ENCODE assay signal across 20 mouse cellular contexts in the genomic region with DNA sequence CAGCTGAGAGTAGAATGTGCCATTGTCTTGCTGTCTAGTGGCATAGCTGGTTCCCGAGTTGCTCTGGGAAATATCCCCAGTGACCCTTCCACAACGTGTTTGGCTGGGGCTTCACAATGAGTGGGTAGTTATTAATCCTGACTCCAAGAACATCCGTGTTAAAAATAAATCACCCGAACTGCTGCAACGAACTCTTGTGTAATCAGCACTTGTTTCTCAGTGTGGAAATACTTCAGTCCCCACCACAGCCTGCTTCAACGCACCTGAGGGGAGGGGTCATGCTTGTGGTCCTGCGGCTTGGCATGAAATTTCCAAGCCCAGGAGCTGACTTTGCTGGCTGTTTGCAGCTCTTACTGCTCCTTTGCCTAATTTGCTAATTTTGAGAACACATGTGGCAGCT. TPM values are rescaled to one million over a fixed set of nuclear protein-coding genes. Genes with fewer than 3 reads are reported as not detected.
DNase-seq lines count a peak whose midpoint lies in the region; ATAC-seq lines count a peak whose summit lies in the region.
"Had no signal": no experiment of that assay in that cellular context is flagged by ENCODE, and none has a peak within 500 bp of the region (broad histone marks: within the 10 kb centered on the region; RNA-seq: fewer than 3 reads in every experiment).

No protein-coding gene starts in this region.

- DNase-seq in lung, adult 18-20 months: peak; percentile 39 to 66
- DNase-seq in lung, postnatal 10 days: no peak
- peak; percentile 19 for DNase-seq in gonadal fat pad, adult 2 months (ENCODE audit: low read depth)
- DNase-seq in lung, postnatal 14 days: peak; percentile 12
- no peak for DNase-seq in heart, adult 18-20 months
- DNase-seq: adrenal gland, adult 2 months; adrenal gland, postnatal 14 days; cerebellum, adult 11 months; cerebellum, adult 2 months; cerebellum, adult 9-11 months; cerebellum, postnatal 25 days; gastrocnemius, postnatal 25 days; heart, postnatal 36 days had no signal

- no peak for ATAC-seq in inflammation-experienced regulatory T-cells, adult 6 months
- ATAC-seq: CD4-positive, CD25-positive, alpha-beta regulatory T cell, adult 4 months; forebrain, embryonic 15.5 days; hindbrain, embryonic 16.5 days had no signal

RNA-seq across cellular contexts. Expression of gene Shank2, which starts 35.1 kb away (rescaled TPM):
- polyA plus RNA-seq in gonadal fat pad, adult 2 months (2012; rRNA removed): 0.34 and 1.3 TPM in 2 replicates
- under 1 TPM; 0.20 to 0.41 TPM for total RNA-seq in heart, adult 18-20 months (2021)
- polyA plus RNA-seq in inflammation-experienced regulatory T-cells, adult 6 months (2017; shearing (Covaris generic)): not detected
- total RNA-seq: common myeloid progenitor, adult 5-6 weeks; granulocyte monocyte progenitor cell, adult 5-6 weeks; MEL had no signal

Comparison
In these comparisons a context has a peak if more than half of its experiments do, and no peak if none do; other contexts are left out.
1. DNase-seq: peak in lung, adult 18-20 months (2 of 2), gonadal fat pad, adult 2 months (single experiment) and lung, postnatal 14 days (single experiment); none in lung, postnatal 10 days (single experiment) and heart, adult 18-20 months (0 of 2).